Mouse (Mus musculus): ENCODE measurements around the gene Ap1m1. TPM values are rescaled to one million over a fixed set of nuclear protein-coding genes. Genes with fewer than 3 reads are reported as not detected.

The Ap1m1 gene
- polyA plus RNA-seq, 1 experiment from 2014 or later, result 54.0 TPM

DNA sequence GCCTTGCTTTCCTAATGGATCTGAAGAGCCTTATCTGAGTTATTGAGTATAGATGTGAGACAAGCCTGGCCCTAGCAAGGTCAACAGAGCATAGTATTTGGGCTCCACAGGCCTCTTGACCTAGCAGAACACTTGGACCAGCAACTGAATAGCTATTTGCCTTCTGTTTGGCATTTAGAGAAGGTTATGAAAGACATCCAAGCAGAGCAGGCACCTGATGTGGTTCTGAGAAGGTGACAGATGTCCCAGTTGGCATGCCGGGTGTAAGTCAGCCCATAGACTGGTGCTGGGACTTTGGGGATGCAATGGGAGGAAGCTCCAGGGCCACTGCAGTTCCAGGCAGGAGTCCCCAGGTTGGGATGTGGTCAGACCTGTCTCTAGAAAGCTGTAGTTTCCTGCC is 2.4 kb downstream of the Ap1m1 start:
- no peak overlapping the region for H3K4me3 ChIP-seq (ENCODE audit: low read depth, low read length)
- H3K36me3 ChIP-seq (ENCODE audit: control insufficient read depth, insufficient read depth), result peaks cover 23% of the 10 kb centered on the region; the same call in 1 of the 2 replicates
- no peak for ATAC-seq
- 0 out of 2 replicates have a peak, but pooled peaks cover 3% of the 10 kb centered on the region for H3K4me1 ChIP-seq (replicated peaks; ENCODE audit: control insufficient read depth, insufficient read depth, low read length)
- peak overlapping the region; percentile 7; the same call in 1 of the 2 replicates for H3K27ac ChIP-seq (ENCODE audit: low read depth, low read length)
- no peak overlapping the region for H3K4me2 ChIP-seq (replicated peaks; ENCODE audit: low read depth)
- H3K9ac ChIP-seq (ENCODE audit: low read depth, low read length), result no peak overlapping the region
- H3K27me3 ChIP-seq (replicated peaks; ENCODE audit: control insufficient read depth, insufficient read depth, low read length), result no peaks in the 10 kb centered on the region
- 95% methylated on average over 1 of the region's 1 CpGs for WGBS
- no peak for TF ChIP-seq CTCF (IDR thresholded peaks at IDR 0.05; ENCODE audit: low read depth)
- no peaks in the 10 kb centered on the region for H3K9me3 ChIP-seq (ENCODE audit: control insufficient read depth)

DNA sequence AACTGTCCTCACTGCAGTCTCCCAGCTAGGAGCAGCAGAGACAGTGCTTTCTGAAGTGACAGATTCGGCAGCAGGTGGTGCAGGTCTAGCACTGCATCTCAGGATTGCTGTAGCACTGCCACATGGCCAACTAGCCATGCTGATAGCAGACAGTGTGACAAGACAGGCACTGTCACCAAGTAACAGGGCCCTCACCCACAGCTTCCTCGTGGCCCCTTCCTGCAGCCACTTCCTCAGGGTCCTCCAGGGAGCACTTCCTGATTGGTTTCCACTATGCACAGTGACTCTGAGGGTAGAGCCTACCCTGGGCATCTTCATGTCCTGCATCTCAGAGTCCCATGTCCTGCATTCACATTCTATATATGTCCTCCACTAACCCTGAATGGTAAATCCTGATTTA is 4.8 kb downstream of the Ap1m1 start:
- Histone ChIP-seq H3K27ac (ENCODE audit: low read depth, low read length) (no peak overlapping the region), H3K36me3 (ENCODE audit: control insufficient read depth, insufficient read depth) (peaks cover 27% of the 10 kb centered on the region; the same call in 1 of the 2 replicates), H3K27me3 (replicated peaks; ENCODE audit: control insufficient read depth, insufficient read depth, low read length) (no peaks in the 10 kb centered on the region), H3K4me2 (replicated peaks; ENCODE audit: low read depth) (no peak overlapping the region), H3K9ac (ENCODE audit: low read depth, low read length) (no peak overlapping the region), H3K9me3 (ENCODE audit: control insufficient read depth) (no peaks in the 10 kb centered on the region), H3K4me3 (ENCODE audit: low read depth, low read length) (no peak overlapping the region), H3K4me1 (replicated peaks; ENCODE audit: control insufficient read depth, insufficient read depth, low read length) (0 out of 2 replicates have a peak, but pooled peaks cover 3% of the 10 kb centered on the region)
- TF ChIP-seq CTCF (IDR thresholded peaks at IDR 0.05; ENCODE audit: low read depth), result no peak
- 49% methylated on average over 2 of the region's 2 CpGs for WGBS
- no peak for ATAC-seq

DNA sequence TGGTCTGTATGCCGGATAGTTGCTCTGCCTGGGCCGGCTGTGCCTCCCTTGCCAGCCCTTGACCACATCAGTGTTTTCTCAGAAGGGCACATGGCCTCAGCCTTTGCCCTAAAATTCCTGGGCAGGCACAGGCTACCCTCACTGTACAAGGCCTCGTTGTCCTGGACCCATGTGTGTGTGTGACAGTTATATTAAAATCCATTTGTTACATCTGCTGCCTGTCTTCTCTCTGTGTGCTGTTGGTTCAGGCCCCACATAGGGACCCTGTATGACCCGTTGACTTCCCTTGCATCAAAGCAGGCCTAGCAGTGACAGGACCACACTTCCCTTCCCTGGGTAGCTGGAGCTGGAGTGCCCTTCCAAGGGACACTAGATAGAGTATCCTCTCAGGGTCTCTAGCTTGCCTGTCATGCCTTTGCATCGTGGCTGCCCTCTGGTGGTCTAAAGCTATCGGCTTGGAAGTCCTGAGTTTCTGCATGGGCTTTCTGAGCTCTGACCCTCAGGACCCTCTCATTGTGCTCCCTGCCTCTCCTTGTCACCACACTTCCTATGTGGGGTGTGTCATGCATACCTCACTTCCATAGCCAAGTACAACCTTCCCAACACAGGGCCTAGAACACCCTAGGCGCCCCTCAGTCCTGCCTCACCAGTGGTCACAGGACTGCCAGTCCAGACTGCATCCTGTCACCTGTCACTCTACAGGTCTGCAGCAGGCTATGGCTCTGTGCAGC is 17.5 kb downstream of the Ap1m1 start:
- H3K4me2 ChIP-seq (replicated peaks; ENCODE audit: low read depth), result no peak overlapping the region
- no peaks in the 10 kb centered on the region for H3K27me3 ChIP-seq (replicated peaks; ENCODE audit: control insufficient read depth, insufficient read depth, low read length)
- H3K9me3 ChIP-seq (ENCODE audit: control insufficient read depth), result no peaks in the 10 kb centered on the region
- no peak overlapping the region for H3K4me3 ChIP-seq (ENCODE audit: low read depth, low read length)
- H3K27ac ChIP-seq (ENCODE audit: low read depth, low read length), result no peak overlapping the region
- no peaks in the 10 kb centered on the region for H3K4me1 ChIP-seq (replicated peaks; ENCODE audit: control insufficient read depth, insufficient read depth, low read length)
- WGBS, result 55% methylated on average over 7 of the region's 7 CpGs
- no peak for ATAC-seq
- H3K36me3 ChIP-seq (ENCODE audit: control insufficient read depth, insufficient read depth), result peaks cover 26% of the 10 kb centered on the region
- no peak overlapping the region for H3K9ac ChIP-seq (ENCODE audit: low read depth, low read length)
- peak; percentile 78 for TF ChIP-seq CTCF (IDR thresholded peaks at IDR 0.05; ENCODE audit: low read depth)

DNA sequence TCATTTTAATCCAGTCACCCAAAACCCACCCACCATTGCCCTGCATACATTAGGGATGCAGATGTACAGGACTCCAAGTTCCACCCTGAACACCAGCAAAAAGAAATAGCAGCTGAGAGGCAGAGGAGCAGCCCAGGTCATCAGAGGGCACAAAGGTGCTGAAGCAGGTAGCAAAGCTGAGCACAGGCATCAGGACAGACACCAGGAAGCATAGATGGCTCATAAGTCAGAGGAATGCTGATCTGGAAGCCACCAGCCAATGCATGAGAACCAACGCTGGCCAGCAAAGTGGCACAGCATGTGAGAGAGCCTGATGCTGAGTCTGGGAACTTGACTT is 18.1 kb downstream of the Ap1m1 start:
- H3K27ac ChIP-seq (ENCODE audit: low read depth, low read length), result no peak overlapping the region
- WGBS, result 88% methylated on average over 1 of the region's 1 CpGs
- no peak overlapping the region for H3K9ac ChIP-seq (ENCODE audit: low read depth, low read length)
- H3K36me3 ChIP-seq (ENCODE audit: control insufficient read depth, insufficient read depth), result peaks cover 21% of the 10 kb centered on the region
- no peak overlapping the region for H3K4me3 ChIP-seq (ENCODE audit: low read depth, low read length)
- H3K4me1 ChIP-seq (replicated peaks; ENCODE audit: control insufficient read depth, insufficient read depth, low read length), result no peaks in the 10 kb centered on the region
- H3K9me3 ChIP-seq (ENCODE audit: control insufficient read depth), result no peaks in the 10 kb centered on the region
- no peak for TF ChIP-seq CTCF (IDR thresholded peaks at IDR 0.05; ENCODE audit: low read depth)
- no peak for ATAC-seq
- no peak overlapping the region for H3K4me2 ChIP-seq (replicated peaks; ENCODE audit: low read depth)
- H3K27me3 ChIP-seq (replicated peaks; ENCODE audit: control insufficient read depth, insufficient read depth, low read length), result no peaks in the 10 kb centered on the region

DNA sequence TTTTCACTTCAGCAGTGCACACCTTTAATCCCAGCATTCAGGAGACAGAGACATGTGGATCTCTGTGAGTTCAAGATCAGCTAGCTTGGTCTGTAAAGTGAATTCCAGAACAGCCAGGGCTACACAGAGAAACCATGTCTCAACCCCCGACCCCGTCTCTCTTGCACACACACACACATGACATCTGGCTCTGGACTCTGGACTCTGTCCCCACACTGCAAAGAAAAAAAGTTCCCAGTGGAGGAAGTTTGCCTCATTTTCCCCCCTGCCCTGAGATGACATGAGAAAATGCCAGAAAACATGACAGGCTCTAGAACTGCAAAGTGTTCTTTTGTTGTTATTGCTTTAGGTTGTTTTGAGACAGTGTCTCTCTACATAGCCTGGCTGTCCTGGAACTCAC is 20.0 kb downstream of the Ap1m1 start:
- Histone ChIP-seq H3K36me3 (ENCODE audit: control insufficient read depth, insufficient read depth) (peaks cover 9% of the 10 kb centered on the region; the same call in 1 of the 2 replicates), H3K4me1 (replicated peaks; ENCODE audit: control insufficient read depth, insufficient read depth, low read length) (no peaks in the 10 kb centered on the region), H3K27me3 (replicated peaks; ENCODE audit: control insufficient read depth, insufficient read depth, low read length) (no peaks in the 10 kb centered on the region), H3K27ac (ENCODE audit: low read depth, low read length) (no peak overlapping the region), H3K9ac (ENCODE audit: low read depth, low read length) (no peak overlapping the region), H3K4me3 (ENCODE audit: low read depth, low read length) (no peak overlapping the region), H3K4me2 (replicated peaks; ENCODE audit: low read depth) (no peak overlapping the region), H3K9me3 (ENCODE audit: control insufficient read depth) (no peaks in the 10 kb centered on the region)
- ATAC-seq, result no peak
- no peak for TF ChIP-seq CTCF (IDR thresholded peaks at IDR 0.05; ENCODE audit: low read depth)
- 42% methylated on average over 2 of the region's 2 CpGs for WGBS

DNA sequence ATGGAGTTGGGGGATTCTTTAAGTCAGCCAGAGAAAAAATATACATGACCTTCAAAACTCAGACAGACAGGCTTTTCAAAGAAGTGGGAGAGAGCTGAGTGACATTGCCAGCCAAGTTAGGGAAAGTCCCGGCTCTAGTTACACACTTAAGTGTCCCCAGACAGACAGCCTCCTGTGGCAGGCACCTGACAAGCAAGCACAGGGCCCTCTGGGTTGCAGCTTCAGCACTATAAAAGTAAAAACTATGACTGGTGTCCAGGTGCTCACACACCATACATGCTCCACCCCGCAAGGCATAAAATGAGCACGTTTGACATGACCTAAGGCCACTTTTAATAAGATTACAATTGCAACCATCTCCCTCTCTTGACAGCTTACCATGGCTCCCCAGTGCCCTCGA is 20.8 kb downstream of the Ap1m1 start:
- no peaks in the 10 kb centered on the region for H3K27me3 ChIP-seq (replicated peaks; ENCODE audit: control insufficient read depth, insufficient read depth, low read length)
- TF ChIP-seq CTCF (IDR thresholded peaks at IDR 0.05; ENCODE audit: low read depth), result no peak
- H3K36me3 ChIP-seq (ENCODE audit: control insufficient read depth, insufficient read depth), result peaks cover 2% of the 10 kb centered on the region; the same call in 1 of the 2 replicates
- H3K9ac ChIP-seq (ENCODE audit: low read depth, low read length), result no peak overlapping the region
- no peaks in the 10 kb centered on the region for H3K4me1 ChIP-seq (replicated peaks; ENCODE audit: control insufficient read depth, insufficient read depth, low read length)
- ATAC-seq, result no peak
- 58% methylated on average over 4 of the region's 4 CpGs for WGBS
- H3K4me3 ChIP-seq (ENCODE audit: low read depth, low read length), result no peak overlapping the region
- no peaks in the 10 kb centered on the region for H3K9me3 ChIP-seq (ENCODE audit: control insufficient read depth)
- H3K27ac ChIP-seq (ENCODE audit: low read depth, low read length), result no peak overlapping the region
- H3K4me2 ChIP-seq (replicated peaks; ENCODE audit: low read depth), result no peak overlapping the region

Measured in intestine, postnatal 0 days (tissue).